Mouse (Mus musculus) heart, postnatal 0 days (tissue): ENCODE results near the gene Kdsr.

Source experiments
- CTCF ChIP-seq: IDR thresholded peaks from 2 replicates; pipeline ENCODE4 v1.5.1; 2016; ENCODE audit warnings: antibody characterized with exemption, control low read depth, low read depth
- EP300 ChIP-seq: IDR thresholded peaks from 2 replicates; pipeline ENCODE4 v1.6.1; 2016; ENCODE audit warnings: antibody characterized with exemption, low read depth

- no peak for TF ChIP-seq CTCF
- TF ChIP-seq EP300, result no peak
Measured at GRCm38 (mm10) chr1:106679800-106680515, 79.6 kb downstream of the Kdsr start.
